Mouse (Mus musculus) lung, postnatal 0 days (tissue): ENCODE results near the gene Inka1.

ENCODE experiments used
- CTCF ChIP-seq: IDR thresholded peaks from 2 replicates; pipeline ENCODE4 v1.5.1; 2016; ENCODE audit warnings: antibody characterized with exemption, mild to moderate bottlenecking
- EP300 ChIP-seq: IDR thresholded peaks from 2 replicates; pipeline ENCODE4 v1.6.1; 2016; ENCODE audit warnings: antibody characterized with exemption, mild to moderate bottlenecking, control low read depth

DNA sequence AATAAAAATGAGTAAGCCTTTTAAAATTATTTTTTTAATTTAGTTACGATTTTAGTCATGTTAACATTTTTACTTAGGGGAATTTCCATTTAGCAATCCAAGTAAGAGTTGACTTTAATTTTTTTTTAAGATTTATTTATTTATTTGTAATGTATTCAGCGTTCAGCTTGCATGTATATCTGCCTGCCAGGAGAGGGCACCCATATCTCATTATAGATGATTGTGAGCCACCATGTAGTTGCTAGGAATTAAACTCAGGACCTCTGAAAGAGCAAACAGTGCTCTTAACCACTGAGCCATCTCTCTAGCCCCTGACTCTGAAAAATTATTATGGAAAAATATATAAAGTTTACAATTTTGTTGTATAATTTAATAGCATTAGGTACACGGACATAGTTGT lies 40.9 kb upstream of the Inka1 start:
- peak; percentile 41; the same call in 1 of the 2 replicates for TF ChIP-seq CTCF
- no peak for TF ChIP-seq EP300
